Mouse (Mus musculus) left cerebral cortex, adult 2 months (tissue): ENCODE data around the gene Pld1. TPM values are rescaled to one million over a fixed set of nuclear protein-coding genes. Genes with fewer than 3 reads are reported as not detected.
"Not testable (repeated sequence)": the region's sequence is repeated elsewhere in the genome, so short reads cannot be mapped to it uniquely, and the experiment has no call there.

Experiments used
- DNase-seq, 2 experiments: peaks; one replicate each; pipeline ENCODE4 v3.0.0; 2021 to 2022; ENCODE audit warnings: low spot score in 2 of 2, mixed read lengths in 1 of 2; ENCODE audit errors: extremely low spot score in 1 of 2
- H3K27ac ChIP-seq: fragments of 200-600 bp; 2 replicates; pipeline ENCODE4 v1.8.1; 2022
- H3K4me3 ChIP-seq: fragments of 200-600 bp; 2 replicates; pipeline ENCODE4 v1.8.1; 2022
- CTCF ChIP-seq: fragments of 200-600 bp; IDR thresholded peaks from 2 replicates; pipeline ENCODE4 v1.8.1; 2022; ENCODE audit warnings: antibody characterized with exemption, mild to moderate bottlenecking, moderate library complexity
- intact Hi-C: fragments of 180-260 bp; cut with DNase I; formaldehyde crosslinking; loops from one replicate; pipeline ENCODE4 v1.15.1; 2025
- total RNA-seq, 2 experiments: library from RNA; stranded (reverse); gene quantifications; 2 replicates each; pipeline ENCODE4 v1.2.3; 2021

Gene Pld1
- total RNA-seq, 2 experiments from 2014 or later: 7.4 to 7.5 TPM

- Histone ChIP-seq H3K4me3 (no peak overlapping the region), H3K27ac (no peak overlapping the region)
- TF ChIP-seq CTCF: no peak
- no peak for DNase-seq
- intact Hi-C loops: no loop called here
Measured at GRCm38 (mm10) chr3:27918656-27919436, 19.6 kb upstream of the Pld1 start.

GRCm38 (mm10) chr3:27921268-27922020 lies 17.1 kb upstream of the Pld1 start:
- H3K4me3 ChIP-seq: no peak overlapping the region
- H3K27ac ChIP-seq: no peak overlapping the region
- TF ChIP-seq CTCF: no peak
- intact Hi-C loops: no loop called here
- DNase-seq: no peak

GRCm38 (mm10) chr3:27924037-27924436 lies 14.5 kb upstream of the Pld1 start:
- no peak overlapping the region for H3K27ac ChIP-seq
- no peak for TF ChIP-seq CTCF
- H3K4me3 ChIP-seq: no peak overlapping the region
- intact Hi-C loops: no loop called here
- no peak for DNase-seq

- peak in 1 of 2 experiments; percentile 22 for DNase-seq
- H3K4me3 ChIP-seq: no peak overlapping the region
- no peak for TF ChIP-seq CTCF
- H3K27ac ChIP-seq: no peak overlapping the region
- intact Hi-C loops: no loop called here
Measured at GRCm38 (mm10) chr3:27929219-27929618, 9.3 kb upstream of the Pld1 start.

GRCm38 (mm10) chr3:27932391-27932790 lies 6.1 kb upstream of the Pld1 start:
- no peak overlapping the region for H3K27ac ChIP-seq
- no peak for DNase-seq
- TF ChIP-seq CTCF: no peak
- no peak overlapping the region for H3K4me3 ChIP-seq
- intact Hi-C loops: no loop called here

- intact Hi-C loops: no loop called here
- Histone ChIP-seq H3K27ac (no peak overlapping the region), H3K4me3 (no peak overlapping the region)
- no peak for DNase-seq
- TF ChIP-seq CTCF: no peak
Measured at GRCm38 (mm10) chr3:27935644-27936043, 2.9 kb upstream of the Pld1 start.

GRCm38 (mm10) chr3:27936731-27937130 lies 1.8 kb upstream of the Pld1 start:
- DNase-seq: no peak
- Histone ChIP-seq H3K4me3 (no peak overlapping the region), H3K27ac (no peak overlapping the region)
- intact Hi-C loops: no loop called here
- no peak for TF ChIP-seq CTCF

- H3K27ac ChIP-seq: no peak overlapping the region
Measured at GRCm38 (mm10) chr3:27937144-27938110, 1.1 kb upstream of the Pld1 start.

GRCm38 (mm10) chr3:27941634-27942033 lies 3.1 kb downstream of the Pld1 start:
- no peak overlapping the region for H3K27ac ChIP-seq
- no peak for DNase-seq
- intact Hi-C loops: no loop called here
- no peak overlapping the region for H3K4me3 ChIP-seq
- TF ChIP-seq CTCF: no peak

More at GRCm38 (mm10) chr3:27937144-27938110, 1.1 kb upstream of the Pld1 start:
- no peak for DNase-seq
- no peak for TF ChIP-seq CTCF
- intact Hi-C loops: no loop called here
- no peak overlapping the region for H3K4me3 ChIP-seq

GRCm38 (mm10) chr3:27942991-27943390 lies 4.5 kb downstream of the Pld1 start:
- Histone ChIP-seq H3K4me3 (no peak overlapping the region), H3K27ac (no peak overlapping the region)
- DNase-seq: no peak
- TF ChIP-seq CTCF: no peak
- intact Hi-C loops: no loop called here

GRCm38 (mm10) chr3:27945397-27945796 lies 6.9 kb downstream of the Pld1 start:
- intact Hi-C loops, H3K4me3 ChIP-seq, DNase-seq, H3K27ac ChIP-seq: not testable (repeated sequence)
